Mouse (Mus musculus) neural tube, embryonic 10.5 days (tissue): Measurements from ENCODE around the gene Hat1.

ENCODE experiments used
- DNase-seq: peaks from one replicate; pipeline ENCODE4 v3.0.0-alpha.2; 2017; ENCODE audit warnings: low spot score; ENCODE audit errors: extremely low spot score

The Hat1 gene

DNA sequence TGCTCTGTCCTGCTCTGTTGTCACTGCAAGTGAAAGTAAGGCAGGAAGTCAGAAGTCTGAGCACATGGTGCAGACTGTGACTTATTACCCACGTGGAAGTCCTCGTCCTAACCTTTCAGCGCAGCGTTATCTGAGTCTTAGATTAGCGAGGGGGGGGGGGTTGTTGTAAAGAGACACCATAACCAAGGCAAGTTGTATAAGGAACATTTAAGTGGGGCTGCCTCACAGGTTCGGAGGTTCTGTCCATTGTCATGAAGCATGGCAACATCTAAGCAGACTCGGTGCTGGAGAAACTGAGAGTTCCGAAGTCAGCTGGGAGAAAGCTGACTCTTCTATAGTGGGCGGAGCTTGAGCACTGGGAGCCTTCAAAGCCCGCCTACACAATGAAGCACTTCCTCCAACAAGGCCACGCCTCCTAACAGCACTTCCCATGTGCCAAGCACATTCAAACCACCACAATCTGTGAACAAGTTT, 12.3 kb upstream of the Hat1 start:
- DNase-seq = no peak

- DNase-seq = no peak
Observed at GRCm38 (mm10) chr2:71377426-71377825, 11.3 kb upstream of the Hat1 start.

- no peak for DNase-seq
Observed at GRCm38 (mm10) chr2:71381962-71382361, 6.8 kb upstream of the Hat1 start.

GRCm38 (mm10) chr2:71383890-71384289, 4.9 kb upstream of the Hat1 start:
- DNase-seq = no peak

DNA sequence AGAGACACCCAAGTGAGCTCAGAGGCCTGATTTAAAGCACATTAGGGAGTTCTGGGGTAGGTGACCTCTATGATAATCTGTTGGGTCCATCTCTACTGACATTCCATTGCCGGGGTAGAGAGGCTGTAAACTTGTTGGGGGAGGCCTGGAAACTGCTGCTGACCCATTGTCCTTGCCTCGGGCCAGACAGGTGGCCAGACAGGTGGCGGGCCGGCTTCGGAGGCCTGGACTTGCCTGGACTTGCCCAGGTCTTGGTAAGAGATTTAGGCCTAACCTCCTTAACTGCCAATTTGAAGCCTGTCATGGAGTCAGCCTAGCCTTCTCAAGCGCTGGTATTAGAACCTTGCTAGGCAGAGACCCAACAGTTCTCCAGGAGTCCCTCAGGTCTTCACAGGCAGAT, 992 bp upstream of the Hat1 start:
- DNase-seq = no peak

DNA sequence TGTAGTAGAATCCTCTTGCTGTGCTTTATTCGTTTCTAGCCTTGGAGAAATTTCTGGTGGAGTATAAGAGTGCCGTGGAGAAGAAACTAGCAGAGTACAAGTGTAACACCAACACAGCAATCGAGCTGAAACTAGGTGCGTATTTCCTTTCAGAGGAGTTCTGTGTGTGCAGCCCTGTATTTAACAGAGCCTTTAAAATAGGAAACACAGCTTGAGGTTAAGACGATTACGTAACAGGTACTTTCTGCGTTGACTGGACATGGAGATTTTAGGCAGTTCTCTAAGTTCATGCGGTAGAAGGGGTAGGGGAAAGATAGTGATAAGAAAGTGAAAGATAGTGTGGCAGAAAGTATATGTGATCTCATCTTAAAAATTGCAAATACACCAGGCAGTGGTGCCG, 1.1 kb downstream of the Hat1 start:
- DNase-seq = no peak

DNA sequence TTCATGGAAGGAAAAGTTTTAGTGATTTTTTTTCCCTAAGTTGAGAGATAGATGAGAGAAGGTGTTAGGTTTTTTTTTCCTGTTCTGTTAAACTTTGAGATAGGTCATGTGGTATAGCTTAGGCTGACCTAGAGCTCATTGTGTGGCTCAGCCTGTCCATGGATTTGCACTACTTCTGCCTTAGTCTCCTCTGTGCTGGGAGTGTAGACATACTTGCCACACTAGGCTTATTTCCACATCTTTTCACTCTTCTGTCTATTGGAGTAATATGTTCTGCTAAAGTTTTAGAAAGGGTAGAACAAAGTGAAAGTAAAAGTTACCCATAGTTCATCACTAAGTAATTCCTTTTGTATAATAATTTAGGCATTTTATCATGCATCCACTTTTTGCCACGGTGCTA, 16.9 kb downstream of the Hat1 start:
- DNase-seq = no peak

DNA sequence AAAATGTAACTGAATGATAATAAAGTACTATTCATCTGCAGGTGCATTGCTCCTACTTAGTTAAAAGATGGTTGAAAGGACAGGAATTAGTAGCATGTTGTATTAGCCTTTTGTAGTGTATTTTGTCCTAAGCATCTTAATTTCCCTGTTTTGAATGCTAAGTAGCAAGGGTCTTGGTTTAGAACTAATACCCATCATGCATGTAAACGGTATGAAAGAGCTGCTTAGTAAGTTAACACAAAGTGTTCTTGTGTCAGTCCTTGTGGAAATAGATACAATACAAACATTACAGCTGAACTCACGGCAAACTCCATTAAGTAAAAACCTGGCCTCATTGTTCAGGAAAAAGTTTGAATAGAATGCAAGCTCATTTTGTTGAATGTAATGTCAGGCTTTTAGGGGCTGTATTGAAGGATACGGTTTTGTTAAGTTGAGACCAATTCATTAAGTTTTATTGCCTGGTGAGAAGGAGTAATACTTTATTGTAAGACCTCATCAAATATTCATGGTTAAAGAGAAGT, 30.1 kb downstream of the Hat1 start:
- DNase-seq = no peak

DNA sequence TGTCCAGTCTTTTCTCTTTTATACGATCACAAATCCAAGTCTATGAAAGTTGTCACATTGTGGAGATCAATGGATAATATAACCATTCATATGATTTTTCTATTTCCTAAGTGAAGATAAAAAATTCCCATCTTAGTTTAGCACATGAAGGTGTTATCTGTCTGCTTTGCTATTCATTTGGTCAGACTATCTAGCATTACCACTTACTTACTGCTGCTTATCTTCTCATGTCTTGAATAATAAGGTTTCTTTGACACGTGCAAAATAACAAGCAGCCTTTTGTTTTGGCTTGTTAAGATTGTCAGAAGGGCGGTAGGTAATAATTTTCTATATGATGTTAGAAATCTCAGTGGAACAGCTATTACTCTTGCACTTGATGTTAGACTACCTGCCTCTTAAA, 30.6 kb downstream of the Hat1 start:
- no peak for DNase-seq

DNA sequence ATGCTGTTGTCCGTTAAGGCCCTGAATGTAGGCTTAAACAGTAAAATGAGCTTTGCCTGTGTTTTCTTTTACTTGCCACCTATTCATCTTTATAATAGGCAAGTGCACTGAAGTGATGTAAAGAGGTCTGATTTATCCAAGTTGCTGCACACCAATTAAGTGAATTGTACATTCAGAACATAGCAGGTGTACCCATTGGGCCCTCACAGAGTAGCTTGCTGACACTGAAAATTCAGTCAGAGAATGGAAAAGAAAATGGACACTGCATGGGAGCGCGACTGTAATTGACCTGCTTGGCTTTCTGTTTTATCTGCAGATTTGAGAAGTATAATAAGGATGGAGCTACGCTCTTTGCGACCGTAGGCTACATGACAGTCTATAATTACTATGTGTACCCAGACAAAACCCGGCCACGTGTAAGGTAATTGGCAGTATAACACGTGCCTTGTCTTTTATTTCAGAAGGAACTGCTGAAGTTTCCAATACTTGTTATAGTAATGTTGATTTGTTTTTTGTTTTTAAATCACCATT, 32.2 kb downstream of the Hat1 start:
- DNase-seq = no peak

DNA sequence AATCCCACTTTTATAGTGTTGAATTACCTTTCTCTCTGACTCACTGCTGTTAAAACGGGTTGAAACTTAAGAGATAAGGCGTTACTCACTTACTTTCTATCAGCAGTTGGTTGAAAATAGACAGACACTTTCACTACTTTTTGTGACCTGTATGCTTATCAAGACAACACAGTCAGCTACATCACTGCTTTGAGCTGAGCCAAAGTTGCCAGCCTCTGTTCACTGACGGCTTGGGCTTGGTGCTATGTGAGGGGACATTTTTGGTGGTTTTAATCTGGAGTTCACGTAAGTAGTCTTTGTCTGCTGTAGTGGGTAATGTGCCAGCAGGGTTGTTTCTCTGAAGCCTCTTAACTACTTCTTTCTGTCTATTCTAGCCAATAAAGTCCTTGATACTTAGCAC, 35.8 kb downstream of the Hat1 start:
- DNase-seq = no peak

- DNase-seq = no peak
Observed at GRCm38 (mm10) chr2:71435440-71435839, 46.7 kb downstream of the Hat1 start.

DNA sequence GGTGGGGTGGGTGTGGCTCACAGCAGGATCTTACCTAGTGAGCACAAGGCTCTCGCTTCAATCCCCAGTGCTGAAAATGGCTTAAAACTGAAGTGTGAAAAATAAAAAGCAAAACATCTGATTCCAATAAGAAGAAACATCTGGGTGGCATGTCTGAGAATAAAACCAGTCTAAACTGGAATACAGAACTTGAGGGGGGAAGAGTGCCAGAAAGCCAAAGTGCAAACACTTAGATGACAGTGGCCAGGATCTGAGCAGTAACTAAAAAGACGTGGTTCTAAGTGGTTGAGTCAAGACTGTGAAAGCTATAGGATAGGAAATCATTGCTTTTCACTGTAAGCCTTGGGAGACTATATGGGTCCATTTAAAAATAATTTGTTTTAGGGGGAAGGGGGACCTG, 54.6 kb downstream of the Hat1 start:
- DNase-seq = no peak

DNA sequence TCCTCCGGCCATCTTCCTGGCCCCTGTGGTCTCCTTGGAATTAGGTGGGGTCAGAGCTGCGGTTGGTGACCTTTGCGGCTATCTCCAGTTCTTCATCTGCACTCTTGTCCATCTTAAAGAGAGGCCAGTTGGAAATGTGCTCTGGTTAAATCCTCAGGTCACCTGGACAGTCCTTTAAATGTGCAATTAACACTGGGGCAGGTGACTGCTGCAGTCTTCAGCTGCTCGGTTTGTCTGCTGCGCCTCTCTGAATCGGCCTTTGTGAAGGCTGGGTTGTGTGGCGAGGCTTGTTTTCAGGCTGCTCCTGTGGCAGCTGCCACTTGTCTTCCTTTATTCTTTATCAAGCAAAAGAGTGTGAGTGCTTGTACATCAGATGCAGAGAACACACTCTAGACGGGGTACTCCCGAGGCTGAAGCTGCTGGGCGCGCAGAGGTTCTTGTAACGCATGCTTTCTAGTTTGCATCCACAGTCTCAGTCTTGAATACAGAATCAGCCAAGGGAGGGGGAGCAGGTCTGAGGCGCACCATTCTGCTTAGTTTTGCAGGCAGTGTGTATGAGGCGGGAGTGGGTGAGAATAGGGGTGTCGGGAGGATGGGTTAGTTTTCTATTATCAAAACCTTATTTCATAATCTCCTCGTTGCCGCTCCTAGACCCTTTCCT, 56.9 kb downstream of the Hat1 start:
- no peak for DNase-seq

DNA sequence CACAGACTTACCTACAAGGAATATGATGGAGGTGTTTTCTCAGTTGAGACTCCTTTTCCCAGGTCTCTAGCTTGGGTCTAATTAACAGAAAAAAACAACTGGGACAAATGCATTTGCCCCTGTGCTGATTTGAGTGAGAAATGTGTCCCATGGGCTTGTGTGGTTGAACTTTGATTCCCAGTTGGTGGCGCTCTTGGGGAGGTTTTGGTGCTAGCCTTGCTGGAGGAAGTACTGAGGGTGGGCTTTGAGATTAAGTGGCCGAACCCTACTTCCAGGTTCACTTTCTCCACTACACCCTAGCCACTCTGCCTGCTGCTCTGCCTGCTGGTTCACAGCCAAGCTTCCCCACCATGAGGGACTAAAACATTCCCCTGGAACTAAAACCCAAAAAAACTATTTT, 60.8 kb downstream of the Hat1 start:
- DNase-seq = no peak

- DNase-seq = no peak
Observed at GRCm38 (mm10) chr2:71451761-71452160, 63.0 kb downstream of the Hat1 start.

DNA sequence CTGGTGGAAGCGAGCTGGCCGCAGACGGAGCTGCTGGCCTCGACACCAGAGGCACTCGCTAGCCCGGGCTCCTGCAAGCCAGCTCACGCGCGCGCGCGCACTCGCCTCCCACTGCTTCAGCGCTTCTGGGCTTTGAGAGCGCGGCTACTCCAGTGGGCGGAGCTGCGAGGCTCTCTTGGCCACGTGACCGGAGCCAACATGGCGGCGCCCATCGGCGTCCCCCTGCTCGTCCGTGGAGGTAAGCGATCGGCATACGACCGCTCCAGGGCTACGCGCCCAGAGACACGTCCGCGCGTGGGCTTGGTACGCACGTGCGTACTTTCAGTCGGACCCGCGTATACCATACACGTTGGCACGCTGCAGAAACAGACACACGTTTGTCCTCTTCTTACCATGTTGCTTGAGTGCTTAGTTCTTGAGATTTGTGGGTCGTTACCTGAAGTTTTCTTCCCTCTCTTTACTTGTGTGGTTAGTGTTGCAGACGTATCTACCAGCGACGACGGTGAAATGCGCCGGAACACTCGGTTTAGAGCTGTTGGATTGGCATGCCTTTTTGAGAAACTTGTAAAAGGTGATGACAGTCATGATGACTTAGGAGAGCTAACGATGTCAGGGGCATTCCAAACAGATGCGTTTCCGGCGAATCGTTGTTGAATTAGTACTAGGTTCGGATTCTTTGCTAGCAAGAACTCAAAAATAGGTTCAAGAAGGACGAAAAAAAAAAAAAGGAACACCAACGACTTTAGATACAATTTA, 64.6 kb downstream of the Hat1 start, which contains the start of gene Metap1d:
Gene Metap1d (plus strand): TSS at position 116 of the 756 bp plus-strand sequence.
- peak; percentile 96 for DNase-seq

DNA sequence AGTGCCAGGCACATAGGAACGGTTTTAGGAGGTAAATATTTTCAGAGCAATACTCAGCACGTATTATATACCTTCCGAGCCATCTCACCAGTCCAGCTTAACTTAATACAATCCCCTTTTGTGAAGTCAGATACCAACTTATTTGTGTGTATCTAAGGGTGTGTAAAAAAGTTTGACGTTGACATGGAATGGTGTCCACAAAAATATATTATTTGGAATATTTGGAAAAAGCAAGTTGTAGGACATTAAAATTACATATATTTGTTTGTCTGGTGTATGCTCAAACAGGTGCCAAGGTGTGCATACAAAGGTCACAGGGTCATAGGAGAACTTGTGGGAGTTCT, 65.1 kb downstream of the Hat1 start:
- DNase-seq = no peak

GRCm38 (mm10) chr2:71458624-71459023, 69.9 kb downstream of the Hat1 start:
- no peak for DNase-seq

DNA sequence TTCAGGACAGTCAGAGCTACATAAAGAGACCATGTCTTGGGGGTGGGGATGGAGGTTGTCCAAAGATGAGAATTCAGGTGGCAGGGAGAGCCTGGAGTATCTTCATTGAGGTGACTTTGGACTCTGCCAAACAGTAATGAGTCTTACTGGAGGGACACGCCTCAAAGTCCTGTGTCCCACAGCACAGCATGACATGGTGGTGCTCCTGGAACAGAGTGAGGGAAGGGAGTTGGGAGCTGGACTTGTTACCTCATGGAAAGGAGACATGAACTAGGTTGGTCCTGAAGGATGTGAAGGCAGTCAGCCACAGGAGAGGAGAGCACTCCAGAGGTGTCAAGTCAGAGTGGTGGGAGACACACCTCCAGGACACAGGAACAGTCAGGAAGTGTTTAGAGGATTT, 70.9 kb downstream of the Hat1 start:
- DNase-seq = no peak

DNA sequence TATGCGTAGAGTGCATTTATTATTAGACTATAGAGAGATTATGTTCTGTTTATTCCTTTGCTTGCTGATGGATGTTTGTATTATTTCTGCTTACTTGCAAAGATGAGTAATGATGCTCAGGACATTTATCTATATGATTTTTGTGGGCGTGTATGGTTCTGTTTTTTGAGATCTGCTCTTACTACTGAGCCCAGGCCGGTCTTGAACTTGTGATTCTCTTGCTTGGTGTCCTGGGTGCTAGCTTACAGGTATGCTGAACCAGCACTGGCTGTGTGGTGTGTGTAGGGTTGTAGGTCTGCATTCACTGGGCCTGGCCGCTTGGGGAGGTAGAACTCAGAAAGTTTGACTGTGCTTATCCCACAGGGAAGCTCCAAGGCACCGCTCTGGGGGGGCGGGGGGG, 72.4 kb downstream of the Hat1 start:
- DNase-seq = no peak

GRCm38 (mm10) chr2:71461589-71461988, 72.8 kb downstream of the Hat1 start:
- no peak for DNase-seq

- no peak for DNase-seq
Observed at GRCm38 (mm10) chr2:71462066-71462465, 73.3 kb downstream of the Hat1 start.
